Mouse (Mus musculus): ENCODE data around the gene Pcbp1.

Gene Pcbp1

GRCm38 (mm10) chr6:86475462-86476167 is 50.5 kb downstream of the Pcbp1 start:
- in situ Hi-C loops (cut with MboI; ENCODE audit: low pct_unique_long_range_greater_than_20kb in 1 of 2, low sequenced_read_pairs in 2 of 2, unreplicated experiment in 1 of 2): no loop called here

DNA sequence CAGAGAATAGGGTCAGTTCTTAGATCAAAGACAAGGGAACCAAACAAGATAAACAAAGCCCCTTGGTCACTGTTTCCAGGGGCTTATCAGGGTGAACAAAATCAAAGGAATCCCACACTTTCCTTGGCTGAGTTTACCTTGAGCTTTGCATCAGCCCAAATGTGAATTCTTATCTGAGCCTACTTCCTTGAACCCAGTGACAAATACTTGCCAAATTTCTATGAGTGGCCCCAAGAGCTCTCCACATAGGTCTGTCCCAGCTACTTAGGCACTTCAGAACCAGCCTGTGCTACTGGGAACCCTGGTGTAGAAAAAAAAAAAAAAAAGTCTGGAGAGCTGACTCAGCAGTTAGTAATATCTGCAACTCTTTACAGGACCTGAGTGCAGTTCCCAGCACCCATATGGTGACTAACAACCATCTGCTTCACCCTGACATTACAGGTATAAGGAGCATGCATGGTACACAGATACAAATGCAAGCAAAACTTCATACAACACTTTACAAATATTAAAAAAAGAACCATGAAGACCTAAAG is 51.4 kb downstream of the Pcbp1 start:
- in situ Hi-C loops (cut with MboI; ENCODE audit: low pct_unique_long_range_greater_than_20kb in 1 of 2, low sequenced_read_pairs in 2 of 2, unreplicated experiment in 1 of 2): no loop called here

Data from mouse embryonic stem cell (cell line).